Mouse (Mus musculus) central nervous system, embryonic 11.5 days (tissue): Measurements from ENCODE around the gene Olfr711. TPM values are rescaled to one million over a fixed set of nuclear protein-coding genes. Genes with fewer than 3 reads are reported as not detected.

Source experiments
- polyA plus RNA-seq: library from polyadenylated mRNA; depleted of rRNA; stranded (reverse); fragments of >200 nt; gene quantifications from 2 replicates; pipeline ENCODE4 v1.2.3, GENCODE M21; 2012; rRNA removed

Gene Olfr711
- polyA plus RNA-seq = not detected in 2 replicates

GRCm38 (mm10) chr7:106975353-106975752 is at the start of gene Olfr711:
TSS of gene Olfr711 (minus strand) at chr7:106975453.

GRCm38 (mm10) chr7:107005972-107006371 is 30.7 kb upstream of the Olfr711 start, which contains the start of gene Olfr2:
TSS of gene Olfr2 (minus strand) at chr7:107006072.

GRCm38 (mm10) chr7:106963837-106964236 is 11.4 kb downstream of the Olfr711 start, which contains the start of gene Olfr6:
TSS of gene Olfr6 (minus strand) at chr7:106963937.

GRCm38 (mm10) chr7:106948212-106948611 is 27.0 kb downstream of the Olfr711 start, which contains the start of gene Olfr710:
TSS of gene Olfr710 (minus strand) at chr7:106948312.

GRCm38 (mm10) chr7:106932119-106932518 is 43.1 kb downstream of the Olfr711 start, which contains the start of gene Olfr709-ps1:
TSS of gene Olfr709-ps1 (minus strand) at chr7:106932219.

Other genes starting within 250 kb of the Olfr711 start
- gene Olfr697, start 233.0 kb downstream of the Olfr711 start, polyA plus RNA-seq = not detected in 2 replicates
- gene Olfr698, start 220.1 kb downstream of the Olfr711 start, polyA plus RNA-seq = not detected in 2 replicates
- not detected in 2 replicates for gene Olfr699, start 182.3 kb downstream of the Olfr711 start, polyA plus RNA-seq
- gene Olfr700, start 166.6 kb downstream of the Olfr711 start, polyA plus RNA-seq = not detected in 2 replicates
- gene Olfr701, start 161.3 kb downstream of the Olfr711 start, polyA plus RNA-seq = not detected in 2 replicates
- gene Olfr702, start 141.6 kb downstream of the Olfr711 start, polyA plus RNA-seq = not detected in 2 replicates
- gene Olfr703, start 132.1 kb downstream of the Olfr711 start, polyA plus RNA-seq = not detected in 2 replicates
- not detected in 2 replicates for gene Olfr704, start 112.3 kb downstream of the Olfr711 start, polyA plus RNA-seq
- not detected in 2 replicates for gene Olfr705, start 98.6 kb downstream of the Olfr711 start, polyA plus RNA-seq
- not detected in 2 replicates for gene Olfr706, start 87.3 kb downstream of the Olfr711 start, polyA plus RNA-seq
- gene Olfr707, start 74.2 kb downstream of the Olfr711 start, polyA plus RNA-seq = not detected in 2 replicates
- not detected in 2 replicates for gene Olfr1532-ps1, start 67.5 kb downstream of the Olfr711 start, polyA plus RNA-seq
- not detected in 2 replicates for gene Olfr709-ps1, start 43.2 kb downstream of the Olfr711 start, polyA plus RNA-seq
- gene Olfr710, start 27.1 kb downstream of the Olfr711 start, polyA plus RNA-seq = not detected in 2 replicates
- not detected in 2 replicates for gene Olfr6, start 11.5 kb downstream of the Olfr711 start, polyA plus RNA-seq
- not detected in 2 replicates for gene Olfr2, start 30.6 kb upstream of the Olfr711 start, polyA plus RNA-seq
- not detected in 2 replicates for gene Olfr713, start 55.7 kb upstream of the Olfr711 start, polyA plus RNA-seq
- gene Olfr714, start 95.5 kb upstream of the Olfr711 start, polyA plus RNA-seq = not detected in 2 replicates
- gene Olfr17, start 117.8 kb upstream of the Olfr711 start, polyA plus RNA-seq = not detected in 2 replicates
- gene Olfr715b, start 134.9 kb upstream of the Olfr711 start, polyA plus RNA-seq = not detected in 2 replicates
- not detected in 2 replicates for gene Olfr715, start 155.6 kb upstream of the Olfr711 start, polyA plus RNA-seq
- gene Olfr716, start 162.9 kb upstream of the Olfr711 start, polyA plus RNA-seq = not detected in 2 replicates
- not detected in 2 replicates for gene Nlrp14, start 191.5 kb upstream of the Olfr711 start, polyA plus RNA-seq
- 0.08 and 0.12 TPM in 2 replicates for gene Rbmxl2, start 234.0 kb upstream of the Olfr711 start, polyA plus RNA-seq